ENCODE assay signal across 9 mouse cellular contexts in genomic region chr4:45513340-45513739, GRCm38 (mm10). TPM values are rescaled to one million over a fixed set of nuclear protein-coding genes. Genes with fewer than 3 reads are reported as not detected.
DNase-seq lines count a peak whose midpoint lies in the region; ATAC-seq and TF ChIP-seq lines count a peak whose summit lies in the region.
"Had no signal": no experiment of that assay in that cellular context is flagged by ENCODE, and none has a peak within 500 bp of the region (broad histone marks: within the 10 kb centered on the region; RNA-seq: fewer than 3 reads in every experiment).

No protein-coding gene starts in this region.

- in situ Hi-C loops in Patski (cut with MboI; ENCODE audit: low pct_unique_long_range_greater_than_20kb) = no loop called here

- POLR2A ChIA-PET in Patski (lab: Charles Lee) = interaction anchor here (0.6 to 1.6 kb wide), 2 partner anchors 17 to 95 kb away, joined by 5 read pairs; no protein-coding TSS in a partner anchor

- no peak for DNase-seq in hindbrain, embryonic 10.5 days (ENCODE audit: low spot score)
- DNase-seq in Patski (ENCODE audit: low read depth, low spot score) = no peak
- no peak for DNase-seq in spleen, postnatal 36 days (ENCODE audit: low spot score in 2 of 2)
- no peak for DNase-seq in gastrocnemius, adult 18-20 months (ENCODE audit: low spot score)
- no peak for DNase-seq in layer of hippocampus, adult 8-10 months (ENCODE audit: low spot score in 2 of 2)

- H3K4me3 ChIP-seq in hindbrain, embryonic 10.5 days = peak overlapping the region; percentile 32; the same call in 1 of the 2 replicates
- no peak overlapping the region for H3K4me3 ChIP-seq in hindbrain, embryonic 16.5 days (ENCODE audit: low read length)
- no peak overlapping the region for H3K4me3 ChIP-seq in hindbrain, embryonic 12.5 days

- peaks cover 87% of the 10 kb centered on the region for H3K4me1 ChIP-seq in hindbrain, embryonic 10.5 days (replicated peaks)
- H3K4me1 ChIP-seq in hindbrain, embryonic 16.5 days (ENCODE audit: control insufficient read depth, insufficient read depth, low read depth, low read length) = peaks cover 39% of the 10 kb centered on the region
- peaks cover 45% of the 10 kb centered on the region for H3K4me1 ChIP-seq in hindbrain, embryonic 12.5 days

- H3K27me3 ChIP-seq in hindbrain, embryonic 10.5 days (ENCODE audit: insufficient read depth, poor library complexity, severe bottlenecking) = peaks cover 45% of the 10 kb centered on the region
- H3K27me3 ChIP-seq in hindbrain, embryonic 16.5 days (replicated peaks; ENCODE audit: control insufficient read depth, insufficient read depth, low read length) = no peaks in the 10 kb centered on the region
- H3K27me3 ChIP-seq in Patski = no peaks in the 10 kb centered on the region
- peaks cover 34% of the 10 kb centered on the region; the same call in 1 of the 2 replicates for H3K27me3 ChIP-seq in hindbrain, embryonic 12.5 days

- H3K27ac ChIP-seq in hindbrain, embryonic 10.5 days = peak overlapping the region; percentile 77
- H3K27ac ChIP-seq in hindbrain, embryonic 16.5 days (ENCODE audit: low read depth, low read length) = no peak overlapping the region; the same call in 1 of the 2 replicates
- no peak overlapping the region for H3K27ac ChIP-seq in hindbrain, embryonic 12.5 days

- whole genome bisulfite sequencing in hindbrain, embryonic 10.5 days = 53% methylated on average over 2 of the region's 2 CpGs
- 68% methylated on average over 2 of the region's 2 CpGs for WGBS in hindbrain, embryonic 16.5 days
- WGBS in hindbrain, embryonic 12.5 days = 58% methylated on average over 2 of the region's 2 CpGs

- no peak overlapping the region for H3K4me2 ChIP-seq in hindbrain, embryonic 16.5 days (ENCODE audit: low read length)
- H3K4me2 ChIP-seq in hindbrain, embryonic 12.5 days (replicated peaks) = peak overlapping the region; percentile 40

- ATAC-seq in hindbrain, embryonic 16.5 days = no peak
- peak; percentile 1 for ATAC-seq in Patski
- ATAC-seq in hindbrain, embryonic 12.5 days (ENCODE audit: low FRiP score) = no peak
- ATAC-seq in megakaryocyte progenitor cell, adult 5-6 weeks (replicated peaks; ENCODE audit: poor library complexity) = peak; percentile 10; the same call in 1 of the 2 replicates

- no peaks in the 10 kb centered on the region for H3K36me3 ChIP-seq in hindbrain, embryonic 10.5 days
- no peaks in the 10 kb centered on the region for H3K36me3 ChIP-seq in hindbrain, embryonic 16.5 days (ENCODE audit: control insufficient read depth, insufficient read depth, low read length)
- no peaks in the 10 kb centered on the region for H3K36me3 ChIP-seq in hindbrain, embryonic 12.5 days
- H3K36me3 ChIP-seq: G1E had no signal

- CTCF ChIA-PET in Patski (lab: Charles Lee) = no interaction called here

- H3K9ac ChIP-seq in hindbrain, embryonic 16.5 days (ENCODE audit: low read depth, low read length) = no peak overlapping the region
- H3K9ac ChIP-seq in hindbrain, embryonic 12.5 days = no peak overlapping the region

- no peaks in the 10 kb centered on the region for H3K9me3 ChIP-seq in hindbrain, embryonic 10.5 days
- H3K9me3 ChIP-seq in hindbrain, embryonic 16.5 days (ENCODE audit: control insufficient read depth, low read length) = no peaks in the 10 kb centered on the region
- H3K9me3 ChIP-seq in hindbrain, embryonic 12.5 days (replicated peaks) = no peaks in the 10 kb centered on the region
- H3K9me3 ChIP-seq: G1E had no signal

- no peak for TF ChIP-seq CTCF in Patski (IDR thresholded peaks at IDR 0.05)

RNA-seq across cellular contexts. Expression of gene Shb, which starts 18.9 kb away (rescaled TPM):
- 3.2 and 3.7 TPM in 2 replicates for polyA plus RNA-seq in hindbrain, embryonic 10.5 days (2016; fragmentation: Nextera tagmentation; extraction: Ambion mirVana)
- 2.6 and 3.8 TPM in 2 replicates for polyA plus RNA-seq in hindbrain, embryonic 16.5 days (2015; fragmentation: Nextera tagmentation; extraction: Ambion mirVana)
- 71.9 TPM for polyA plus RNA-seq in Patski (2021)
- 10.0 and 10.1 TPM in 2 replicates for polyA plus RNA-seq in hindbrain, embryonic 12.5 days (2016; fragmentation: Nextera tagmentation; extraction: Ambion mirVana)
- 1.5 TPM in 2 replicates for total RNA-seq in megakaryocyte progenitor cell, adult 5-6 weeks (2015)
- 2.0 and 2.8 TPM in 2 replicates for total RNA-seq in megakaryocyte progenitor cell, adult 5-6 weeks (2017)
- 1 to 10 TPM; 5.6 to 6.8 TPM for total RNA-seq in gastrocnemius, adult 18-20 months (2021)
- total RNA-seq in layer of hippocampus, adult 8-10 months (2022) = 10 to 100 TPM; 13.1 to 18.1 (median 14.1) TPM
- total RNA-seq: G1E had no signal
- polyA plus RNA-seq: G1E had no signal

Comparison
In these comparisons a context has a peak if more than half of its experiments do, and no peak if none do; other contexts are left out.
1. ATAC-seq: peak in Patski (single experiment) and megakaryocyte progenitor cell, adult 5-6 weeks (single experiment); none in hindbrain, embryonic 16.5 days (single experiment) and hindbrain, embryonic 12.5 days (single experiment).